Mouse (Mus musculus): ENCODE measurements around the gene Lrig1.

DNA sequence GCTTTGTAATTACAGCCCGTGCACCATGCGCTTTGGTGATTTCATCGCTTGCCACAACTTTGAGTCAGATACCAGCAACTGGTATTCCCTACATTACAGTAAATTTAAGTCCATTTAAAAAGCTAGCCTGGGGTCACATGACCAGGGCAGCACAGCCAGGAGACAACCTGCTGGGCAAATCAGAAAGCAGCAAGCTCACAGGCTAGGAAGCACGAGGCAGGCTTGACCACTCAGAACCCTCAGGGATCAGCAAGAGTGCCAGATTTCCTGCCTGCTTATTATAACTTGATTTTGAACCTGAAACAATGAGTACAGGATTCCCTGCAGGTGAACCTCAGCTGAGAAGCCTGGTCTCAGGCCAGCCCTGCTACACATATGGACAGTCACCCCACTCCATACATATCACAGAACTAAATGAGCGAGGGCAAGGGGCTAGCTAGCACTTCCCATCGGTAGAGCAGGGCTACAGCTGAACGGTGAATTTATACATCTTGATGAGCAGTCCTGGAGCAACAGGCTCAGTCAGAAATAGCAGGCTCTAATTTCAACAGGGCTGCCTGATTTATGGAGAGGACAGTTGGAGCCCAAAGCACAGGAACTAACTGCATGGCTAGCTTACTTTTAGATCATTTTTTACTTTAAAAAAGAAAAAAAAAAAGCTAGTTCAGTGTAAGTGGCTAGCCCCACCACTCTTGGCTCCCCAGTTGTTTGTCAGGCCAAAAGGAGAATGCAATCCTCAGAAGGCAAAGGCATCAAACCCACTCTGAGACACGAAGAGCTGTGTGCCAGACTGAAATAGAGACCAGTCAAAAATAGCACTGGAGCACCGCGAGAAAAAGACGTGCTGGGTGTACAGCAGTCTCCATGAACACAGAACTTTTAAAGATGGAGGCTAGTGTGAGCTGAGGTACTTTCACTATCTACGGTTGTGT is 42.5 kb downstream of the Lrig1 start:
- TF ChIP-seq CTCF (IDR thresholded peaks at IDR 0.05; ENCODE audit: borderline replicate concordance, insufficient read depth, low read length) (no peak), POLR2A (IDR thresholded peaks at IDR 0.05; ENCODE audit: low read depth, low read length) (no peak)
